Mouse (Mus musculus): ENCODE results near the gene Hs3st3a1. TPM values are rescaled to one million over a fixed set of nuclear protein-coding genes. Genes with fewer than 3 reads are reported as not detected.

The Hs3st3a1 gene
- total and polyA plus RNA-seq, 3 experiments = 0.03 TPM; not detected in 2

DNA sequence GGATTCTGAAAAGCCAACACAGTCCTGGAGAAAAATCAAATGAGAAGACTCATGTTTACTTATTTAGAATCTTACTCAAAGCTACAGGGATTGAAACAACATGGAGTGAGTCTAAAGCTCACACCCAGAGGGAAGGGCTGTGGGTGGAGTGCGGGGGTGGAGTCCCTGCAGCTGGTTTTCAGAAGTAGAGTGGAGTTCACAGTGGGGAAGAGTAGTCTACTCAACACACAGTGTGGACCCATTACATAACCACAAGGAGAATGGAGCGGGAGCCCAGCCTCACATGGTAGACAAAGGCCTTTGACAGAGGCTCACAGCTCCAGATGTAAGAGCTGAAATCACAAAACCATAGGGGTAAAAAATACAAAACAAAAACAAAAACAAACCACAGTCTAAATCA lies 123.2 kb downstream of the Hs3st3a1 start:
- Histone ChIP-seq H3K79me2 (ENCODE audit: control insufficient read depth, insufficient read depth, low read length, poor library complexity) (no peaks in the 10 kb centered on the region), H3K4me3 (ENCODE audit: control insufficient read depth in 1 of 2, insufficient read depth in 1 of 2, low read depth in 2 of 2, low read length in 2 of 2) (no peak overlapping the region), H3K36me3 (ENCODE audit: control insufficient read depth in 1 of 2, insufficient read depth in 2 of 2, low read length in 2 of 2) (no peaks in the 10 kb centered on the region), H3K4me1 (ENCODE audit: control insufficient read depth in 1 of 2, insufficient read depth in 2 of 2, low read length in 2 of 2) (no peaks in the 10 kb centered on the region), H3K9me3 (replicated peaks; ENCODE audit: insufficient read depth, low read length) (no peaks in the 10 kb centered on the region), H3K27ac (ENCODE audit: control insufficient read depth, low read depth, low read length) (no peak overlapping the region), H3K9ac (ENCODE audit: control insufficient read depth, low read depth, low read length, poor library complexity, severe bottlenecking) (no peak overlapping the region), H3K27me3 (ENCODE audit: control insufficient read depth in 1 of 2, insufficient read depth in 2 of 2, low read length in 2 of 2) (no peaks in the 10 kb centered on the region; a peak in 1 of 4 replicates)
- TF ChIP-seq ELF1 (IDR thresholded peaks at IDR 0.05; ENCODE audit: low read depth, low read length) (no peak), CHD2 (IDR thresholded peaks at IDR 0.05; ENCODE audit: low read length) (no peak), JUND (IDR thresholded peaks at IDR 0.05; ENCODE audit: low read depth, low read length) (no peak), MAZ (IDR thresholded peaks at IDR 0.05; ENCODE audit: low read depth, low read length) (no peak), MYB (IDR thresholded peaks at IDR 0.05; ENCODE audit: low read depth, low read length) (no peak), NELFE (IDR thresholded peaks at IDR 0.05; ENCODE audit: low read depth, low read length) (no peak), USF1 (IDR thresholded peaks at IDR 0.05; ENCODE audit: low read depth, low read length) (no peak), KAT2A (conservative IDR thresholded peaks at IDR 0.05; ENCODE audit: low read depth, low read length) (no peak), MAX (IDR thresholded peaks at IDR 0.05; ENCODE audit: low read length) (no peak), TBP (IDR thresholded peaks at IDR 0.05; ENCODE audit: low read depth, low read length) (no peak), POLR2AphosphoS5 (IDR thresholded peaks at IDR 0.05; ENCODE audit: borderline replicate concordance, low read depth, low read length) (no peak), ETS1 (IDR thresholded peaks at IDR 0.05; ENCODE audit: low read depth, low read length) (no peak)
- DNase-seq (ENCODE audit: low read depth, low spot score) = no peak

DNA sequence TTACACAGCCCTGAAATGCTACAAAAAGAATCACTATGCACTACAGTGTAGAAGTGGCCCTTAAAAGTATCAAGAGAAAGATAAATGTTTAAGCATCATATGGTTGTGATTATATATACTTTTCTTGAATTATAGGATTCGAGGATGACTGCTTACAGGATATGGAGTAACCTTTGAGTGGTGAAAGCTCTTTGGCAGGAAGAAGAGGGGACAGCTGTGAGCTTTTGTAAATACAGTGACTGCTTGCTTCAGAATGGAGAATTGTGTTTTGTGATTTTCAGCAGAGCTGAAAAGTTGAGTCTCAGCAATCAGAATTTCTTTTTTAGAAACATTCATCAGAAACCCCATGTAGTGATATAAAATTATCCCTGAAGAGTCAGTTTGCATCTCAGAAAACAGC lies 124.3 kb downstream of the Hs3st3a1 start:
- Histone ChIP-seq H3K9ac (ENCODE audit: control insufficient read depth, low read depth, low read length, poor library complexity, severe bottlenecking) (no peak overlapping the region), H3K27ac (ENCODE audit: control insufficient read depth, low read depth, low read length) (no peak overlapping the region), H3K36me3 (ENCODE audit: control insufficient read depth in 1 of 2, insufficient read depth in 2 of 2, low read length in 2 of 2) (no peaks in the 10 kb centered on the region), H3K4me3 (ENCODE audit: control insufficient read depth in 1 of 2, insufficient read depth in 1 of 2, low read depth in 2 of 2, low read length in 2 of 2) (no peak overlapping the region), H3K27me3 (ENCODE audit: control insufficient read depth in 1 of 2, insufficient read depth in 2 of 2, low read length in 2 of 2) (no peaks in the 10 kb centered on the region; a peak in 1 of 4 replicates), H3K9me3 (replicated peaks; ENCODE audit: insufficient read depth, low read length) (no peaks in the 10 kb centered on the region), H3K4me1 (ENCODE audit: control insufficient read depth in 1 of 2, insufficient read depth in 2 of 2, low read length in 2 of 2) (no peaks in the 10 kb centered on the region), H3K79me2 (ENCODE audit: control insufficient read depth, insufficient read depth, low read length, poor library complexity) (no peaks in the 10 kb centered on the region)
- TF ChIP-seq GATA1 (IDR thresholded peaks at IDR 0.05; ENCODE audit: low read depth, low read length) (no peak), UBTF (IDR thresholded peaks at IDR 0.05; ENCODE audit: borderline replicate concordance, insufficient read depth, low read depth, low read length) (no peak), E2F4 (IDR thresholded peaks at IDR 0.05; ENCODE audit: borderline replicate concordance, low read depth, low read length) (no peak), TBP (IDR thresholded peaks at IDR 0.05; ENCODE audit: low read depth, low read length) (no peak), RCOR1 (IDR thresholded peaks at IDR 0.05; ENCODE audit: low read depth, low read length) (no peak), MAZ (IDR thresholded peaks at IDR 0.05; ENCODE audit: low read depth, low read length) (no peak), MXI1 (IDR thresholded peaks at IDR 0.05; ENCODE audit: low read depth, low read length) (no peak), MEF2A (IDR thresholded peaks at IDR 0.05; ENCODE audit: extremely low read depth, insufficient replicate concordance, low read depth, low read length, poor library complexity, severe bottlenecking) (no peak), CTCF (IDR thresholded peaks at IDR 0.05 in 2 of 3, conservative IDR thresholded peaks at IDR 0.05 in 1 of 3; ENCODE audit: control insufficient read depth in 1 of 3, insufficient read depth in 1 of 3, low read depth in 2 of 3, low read length in 3 of 3, poor library complexity in 1 of 3, severe bottlenecking in 1 of 3) (no peak), BHLHE40 (IDR thresholded peaks at IDR 0.05; ENCODE audit: borderline replicate concordance, low read depth, low read length) (no peak), MYB (IDR thresholded peaks at IDR 0.05; ENCODE audit: low read depth, low read length) (no peak), SIN3A (IDR thresholded peaks at IDR 0.05; ENCODE audit: low read length) (no peak)
- no peak for DNase-seq (ENCODE audit: low read depth, low spot score)

All from MEL (cell line).